Mouse (Mus musculus) heart, adult 2 months (tissue): ENCODE measurements around the gene Kl. TPM values are rescaled to one million over a fixed set of nuclear protein-coding genes. Genes with fewer than 3 reads are reported as not detected.

Experiments used
- DNase-seq, 2 experiments: peaks; one replicate each; pipeline ENCODE4 v3.0.0; 2021
- H3K27ac ChIP-seq: fragments of 200-600 bp; 2 replicates; pipeline ENCODE4 v1.8.1; 2022
- H3K27me3 ChIP-seq: fragments of 200-500 bp; 2 replicates; pipeline ENCODE4 v1.6.1; 2012; ENCODE audit warnings: mild to moderate bottlenecking, low read length, inconsistent platforms, mixed read lengths; ENCODE audit not compliant: control insufficient read depth, insufficient read depth
- H3K36me3 ChIP-seq: fragments of 200-500 bp; 2 replicates; pipeline ENCODE4 v1.6.1; 2012; ENCODE audit warnings: low read length, inconsistent platforms; ENCODE audit not compliant: control insufficient read depth, insufficient read depth
- H3K4me1 ChIP-seq: fragments of 200-500 bp; 2 replicates; pipeline ENCODE4 v1.6.1; 2011; ENCODE audit warnings: low read length; ENCODE audit not compliant: control insufficient read depth, insufficient read depth
- H3K4me3 ChIP-seq: fragments of 200-600 bp; 2 replicates; pipeline ENCODE4 v1.8.1; 2022
- H3K79me2 ChIP-seq: fragments of 200-500 bp; replicated peaks from 2 replicates; pipeline ENCODE4 v1.6.1; 2012; ENCODE audit warnings: mild to moderate bottlenecking, inconsistent platforms, low read length, moderate library complexity, mixed read lengths; ENCODE audit not compliant: control insufficient read depth, insufficient read depth
- H3K9ac ChIP-seq: fragments of 200-500 bp; 2 replicates; pipeline ENCODE4 v1.6.1; 2012; ENCODE audit warnings: low read depth, mild to moderate bottlenecking, control low read depth, inconsistent platforms, low read length, mixed read lengths
- CTCF ChIP-seq: fragments of 200-600 bp; IDR thresholded peaks from 2 replicates; pipeline ENCODE4 v1.8.1; 2022; ENCODE audit warnings: antibody characterized with exemption, mild to moderate bottlenecking, moderate library complexity
- EP300 ChIP-seq: fragments of 200-500 bp; IDR thresholded peaks from 2 replicates; pipeline ENCODE4 v1.6.1; 2011; ENCODE audit warnings: low read depth, low read length, control low read depth; ENCODE audit not compliant: insufficient read depth
- POLR2A ChIP-seq: fragments of 200-500 bp; IDR thresholded peaks from 2 replicates; pipeline ENCODE4 v1.6.1; 2011; ENCODE audit warnings: mild to moderate bottlenecking, low read depth, low read length, control low read depth; ENCODE audit not compliant: insufficient read depth
- WGBS: fragments of 180-500 bp; shearing (Covaris S2); methylation state at CpG from one replicate; pipeline ENCODE4 v1.1.7; 2018; 5-methylcytosine and 5-hydroxymethylcytosine counted together
- intact Hi-C: fragments of 180-260 bp; cut with DNase I; formaldehyde crosslinking; loops from one replicate; pipeline ENCODE4 v1.15.1; 2025
- polyA plus RNA-seq: library from polyadenylated mRNA; depleted of rRNA; stranded (reverse); fragments of >200 nt; gene quantifications from 2 replicates; pipeline ENCODE4 v1.2.3, GENCODE M21; 2012
- total RNA-seq, 2 experiments: library from RNA; stranded (reverse); gene quantifications; 2 replicates each; pipeline ENCODE4 v1.2.3; 2021

Gene Kl
- total and polyA plus RNA-seq, 3 experiments: 0.03 to 0.07 (median 0.06) TPM

- no peak overlapping the region for H3K27ac ChIP-seq
- intact Hi-C loops: no loop called here
- H3K4me3 ChIP-seq: no peak overlapping the region
- no peak for TF ChIP-seq EP300
- no peak for TF ChIP-seq CTCF
- no peak for TF ChIP-seq POLR2A
- no peaks in the 10 kb centered on the region for H3K27me3 ChIP-seq
- no peaks in the 10 kb centered on the region for H3K36me3 ChIP-seq
- H3K9ac ChIP-seq: no peak overlapping the region
- DNase-seq: no peak
- no peaks in the 10 kb centered on the region for H3K79me2 ChIP-seq
- WGBS: 37% methylated on average over 5 of the region's 5 CpGs
- H3K4me1 ChIP-seq: no peaks in the 10 kb centered on the region
Observed at GRCm38 (mm10) chr5:150936213-150936612, 16.2 kb upstream of the Kl start.

- no peaks in the 10 kb centered on the region for H3K36me3 ChIP-seq
- H3K79me2 ChIP-seq: no peaks in the 10 kb centered on the region
- H3K27ac ChIP-seq: no peak overlapping the region
- H3K9ac ChIP-seq: no peak overlapping the region
- no peaks in the 10 kb centered on the region for H3K27me3 ChIP-seq
- H3K4me3 ChIP-seq: no peak overlapping the region
- TF ChIP-seq EP300 (no peak), CTCF (no peak), POLR2A (no peak)
- DNase-seq: no peak
- 61% methylated on average over 4 of the region's 4 CpGs for WGBS
- no peaks in the 10 kb centered on the region for H3K4me1 ChIP-seq
- intact Hi-C loops: no loop called here
Observed at GRCm38 (mm10) chr5:150936807-150937206, 15.6 kb upstream of the Kl start.

GRCm38 (mm10) chr5:150937501-150937900, 14.9 kb upstream of the Kl start:
- Histone ChIP-seq H3K36me3 (no peaks in the 10 kb centered on the region), H3K4me1 (no peaks in the 10 kb centered on the region), H3K9ac (no peak overlapping the region), H3K27me3 (no peaks in the 10 kb centered on the region), H3K79me2 (no peaks in the 10 kb centered on the region), H3K27ac (no peak overlapping the region), H3K4me3 (no peak overlapping the region)
- TF ChIP-seq EP300: no peak
- no peak for TF ChIP-seq POLR2A
- no peak for TF ChIP-seq CTCF
- WGBS: 64% methylated on average over 2 of the region's 2 CpGs
- no peak for DNase-seq
- intact Hi-C loops: no loop called here

- 96% methylated on average over 2 of the region's 2 CpGs for WGBS
- no peak for DNase-seq
Observed at GRCm38 (mm10) chr5:150945576-150945975, 6.8 kb upstream of the Kl start.

GRCm38 (mm10) chr5:150949131-150949530, 3.3 kb upstream of the Kl start:
- WGBS: 78% methylated on average over 3 of the region's 3 CpGs
- H3K4me3 ChIP-seq: no peak overlapping the region
- H3K27ac ChIP-seq: no peak overlapping the region
- DNase-seq: no peak
- intact Hi-C loops: no loop called here
- no peaks in the 10 kb centered on the region for H3K4me1 ChIP-seq
- no peaks in the 10 kb centered on the region for H3K79me2 ChIP-seq
- no peak overlapping the region for H3K9ac ChIP-seq
- TF ChIP-seq EP300: no peak
- peaks cover 13% of the 10 kb centered on the region for H3K27me3 ChIP-seq
- H3K36me3 ChIP-seq: no peaks in the 10 kb centered on the region

More at GRCm38 (mm10) chr5:150945576-150945975, 6.8 kb upstream of the Kl start:
- intact Hi-C loops: no loop called here
- H3K36me3 ChIP-seq: no peaks in the 10 kb centered on the region
- no peak overlapping the region for H3K4me3 ChIP-seq
- no peaks in the 10 kb centered on the region for H3K79me2 ChIP-seq
- H3K9ac ChIP-seq: no peak overlapping the region
- H3K4me1 ChIP-seq: no peaks in the 10 kb centered on the region
- no peaks in the 10 kb centered on the region for H3K27me3 ChIP-seq
- no peak overlapping the region for H3K27ac ChIP-seq
- TF ChIP-seq POLR2A (no peak), CTCF (peak; percentile 28; the same call in 1 of the 2 replicates), EP300 (no peak)

- no peak for DNase-seq
- intact Hi-C loops: no loop called here
- Histone ChIP-seq H3K27ac (no peak overlapping the region), H3K79me2 (no peaks in the 10 kb centered on the region), H3K27me3 (peaks cover 13% of the 10 kb centered on the region), H3K4me3 (no peak overlapping the region), H3K9ac (no peak overlapping the region), H3K36me3 (no peaks in the 10 kb centered on the region), H3K4me1 (no peaks in the 10 kb centered on the region)
- TF ChIP-seq CTCF: no peak
- no peak for TF ChIP-seq POLR2A
- 88% methylated on average over 7 of the region's 7 CpGs for WGBS
Observed at GRCm38 (mm10) chr5:150951325-150951724, 1.1 kb upstream of the Kl start.
